Mouse (Mus musculus): ENCODE results near the gene Snx8. TPM values are rescaled to one million over a fixed set of nuclear protein-coding genes. Genes with fewer than 3 reads are reported as not detected.

Snx8 gene
- polyA plus RNA-seq, 1 experiment from 2014 or later, result 26.3 TPM

GRCm38 (mm10) chr5:140331615-140332512 is 57.2 kb downstream of the Snx8 start, which contains the start of gene Mrm2:
Gene Mrm2 (minus strand): TSS chr5:140331898.
- Histone ChIP-seq H3K4me3 (peak within 1 kb of the TSS; percentile 61), H3K4me2 (peak within 1 kb of the TSS; percentile 67), H3K27me3 (no peaks in the 10 kb centered on the region), H3K27ac (peak within 1 kb of the TSS; percentile 84), H3K4me1 (replicated peaks) (peaks cover 20% of the 10 kb centered on the region), H3K9ac (peak within 1 kb of the TSS; percentile 83), H3K36me3 (peaks cover 27% of the 10 kb centered on the region), H3K9me3 (no peaks in the 10 kb centered on the region)
- WGBS, result 2% methylated on average over 39 of the region's 39 CpGs
- peak; percentile 84 for ATAC-seq (ENCODE audit: low FRiP score)

- 95% methylated on average over 5 of the region's 5 CpGs for WGBS
- Histone ChIP-seq H3K36me3 (peaks cover 25% of the 10 kb centered on the region), H3K4me1 (replicated peaks) (peaks cover 26% of the 10 kb centered on the region), H3K9ac (no peak overlapping the region), H3K27ac (no peak overlapping the region), H3K4me2 (no peak overlapping the region), H3K27me3 (no peaks in the 10 kb centered on the region), H3K4me3 (no peak overlapping the region), H3K9me3 (no peaks in the 10 kb centered on the region)
- no peak for ATAC-seq (ENCODE audit: low FRiP score)
Observed at GRCm38 (mm10) chr5:140324058-140324457, 65.0 kb downstream of the Snx8 start.

GRCm38 (mm10) chr5:140321756-140322575 is 67.1 kb downstream of the Snx8 start:
- WGBS, result 1% methylated on average over 17 of the region's 17 CpGs
- Histone ChIP-seq H3K27ac (peak overlapping the region; percentile 83), H3K36me3 (peaks cover 10% of the 10 kb centered on the region), H3K9me3 (no peaks in the 10 kb centered on the region), H3K9ac (peak overlapping the region; percentile 98), H3K27me3 (no peaks in the 10 kb centered on the region), H3K4me3 (peak overlapping the region; percentile 95), H3K4me1 (replicated peaks) (peaks cover 26% of the 10 kb centered on the region), H3K4me2 (peak overlapping the region; percentile 84)
- peak; percentile 15; the same call in 1 of the 2 replicates for ATAC-seq (ENCODE audit: low FRiP score)

- Histone ChIP-seq H3K27me3 (no peaks in the 10 kb centered on the region), H3K4me3 (peak within 1 kb of the TSS; percentile 95), H3K4me1 (replicated peaks) (peaks cover 26% of the 10 kb centered on the region), H3K9ac (peak within 1 kb of the TSS; percentile 98), H3K9me3 (no peaks in the 10 kb centered on the region), H3K36me3 (peaks cover 7% of the 10 kb centered on the region), H3K27ac (peak within 1 kb of the TSS; percentile 83), H3K4me2 (peak within 1 kb of the TSS; percentile 84)
- ATAC-seq (ENCODE audit: low FRiP score), result peak; percentile 91
- WGBS, result under 1% methylated on average over 58 of the region's 60 CpGs
Observed at GRCm38 (mm10) chr5:140321042-140321755, 67.9 kb downstream of the Snx8 start, which contains the start of the genes Mad1l1 and Nudt1. Gene Mad1l1 (minus strand): TSS chr5:140321552. Gene Nudt1 (plus strand): TSS chr5:140321656.

GRCm38 (mm10) chr5:140316716-140317115 is 72.3 kb downstream of the Snx8 start:
- H3K27me3 ChIP-seq, result no peaks in the 10 kb centered on the region
- WGBS, result 82% methylated on average over 3 of the region's 3 CpGs

GRCm38 (mm10) chr5:140307602-140308001 is 81.5 kb downstream of the Snx8 start:
- H3K4me2 ChIP-seq, result no peak overlapping the region
- H3K9me3 ChIP-seq, result no peaks in the 10 kb centered on the region
- H3K4me3 ChIP-seq, result no peak overlapping the region
- no peak overlapping the region for H3K27ac ChIP-seq
- H3K36me3 ChIP-seq, result peaks cover 93% of the 10 kb centered on the region
- 87% methylated on average over 14 of the region's 14 CpGs for WGBS
- H3K27me3 ChIP-seq, result no peaks in the 10 kb centered on the region
- 0 out of 2 replicates have a peak overlapping the region, but pooled peaks have one; percentile 13 for H3K9ac ChIP-seq
- ATAC-seq (ENCODE audit: low FRiP score), result no peak
- 0 out of 2 replicates have a peak, but pooled peaks cover 3% of the 10 kb centered on the region for H3K4me1 ChIP-seq (replicated peaks)

More at GRCm38 (mm10) chr5:140316716-140317115, 72.3 kb downstream of the Snx8 start:
- peaks cover 36% of the 10 kb centered on the region for H3K36me3 ChIP-seq
- peak overlapping the region; percentile 20; the same call in 1 of the 2 replicates for H3K9ac ChIP-seq
- H3K9me3 ChIP-seq, result no peaks in the 10 kb centered on the region
- no peak overlapping the region for H3K4me2 ChIP-seq
- H3K4me1 ChIP-seq (replicated peaks), result peaks cover 15% of the 10 kb centered on the region
- no peak overlapping the region for H3K4me3 ChIP-seq
- no peak for ATAC-seq (ENCODE audit: low FRiP score)
- no peak overlapping the region for H3K27ac ChIP-seq

DNA sequence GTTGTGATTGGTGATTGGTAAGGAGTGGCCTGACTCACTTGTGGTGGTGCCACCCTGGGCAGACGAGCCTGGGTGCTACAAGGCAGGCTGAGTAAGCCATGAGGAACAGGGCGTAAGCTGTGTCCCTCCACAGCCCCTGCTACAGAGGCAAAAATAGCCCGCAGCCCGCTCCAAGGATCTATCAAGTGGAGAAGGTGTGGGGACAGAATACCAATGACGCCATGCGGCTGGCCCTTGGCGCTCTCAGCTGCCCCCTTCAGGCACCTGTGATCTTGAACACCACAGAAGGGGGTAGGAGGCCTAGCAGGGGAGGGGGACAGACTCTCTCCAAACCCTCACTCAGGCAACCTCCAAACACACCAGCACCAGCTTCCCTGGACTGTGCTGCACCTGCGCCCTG is 83.0 kb downstream of the Snx8 start:
- Histone ChIP-seq H3K36me3 (peaks cover 91% of the 10 kb centered on the region), H3K27ac (no peak overlapping the region), H3K4me1 (replicated peaks) (0 out of 2 replicates have a peak, but pooled peaks cover 3% of the 10 kb centered on the region), H3K9ac (no peak overlapping the region), H3K4me3 (no peak overlapping the region), H3K27me3 (no peaks in the 10 kb centered on the region), H3K4me2 (no peak overlapping the region), H3K9me3 (no peaks in the 10 kb centered on the region)
- 80% methylated on average over 8 of the region's 8 CpGs for WGBS
- ATAC-seq (ENCODE audit: low FRiP score), result no peak

GRCm38 (mm10) chr5:140298291-140298690 is 90.8 kb downstream of the Snx8 start:
- Histone ChIP-seq H3K4me1 (replicated peaks) (no peaks in the 10 kb centered on the region), H3K27ac (no peak overlapping the region)

GRCm38 (mm10) chr5:140292152-140292551 is 96.9 kb downstream of the Snx8 start:
- ATAC-seq (ENCODE audit: low FRiP score), result peak; percentile 78; the same call in 1 of the 2 replicates
- WGBS, result 86% methylated on average over 1 of the region's 1 CpGs
- Histone ChIP-seq H3K27me3 (no peaks in the 10 kb centered on the region), H3K9ac (no peak overlapping the region), H3K27ac (no peak overlapping the region), H3K4me3 (no peak overlapping the region), H3K36me3 (peaks cover 47% of the 10 kb centered on the region), H3K4me1 (replicated peaks) (peaks cover 18% of the 10 kb centered on the region), H3K4me2 (no peak overlapping the region), H3K9me3 (no peaks in the 10 kb centered on the region)

More at GRCm38 (mm10) chr5:140298291-140298690, 90.8 kb downstream of the Snx8 start:
- Histone ChIP-seq H3K4me3 (no peak overlapping the region), H3K9me3 (no peaks in the 10 kb centered on the region), H3K36me3 (peaks cover 73% of the 10 kb centered on the region), H3K27me3 (no peaks in the 10 kb centered on the region), H3K4me2 (no peak overlapping the region), H3K9ac (no peak overlapping the region)
- WGBS, result 91% methylated on average over 4 of the region's 4 CpGs
- ATAC-seq (ENCODE audit: low FRiP score), result no peak
